8 mouse cellular contexts compared by ENCODE assay signal in the genomic region with DNA sequence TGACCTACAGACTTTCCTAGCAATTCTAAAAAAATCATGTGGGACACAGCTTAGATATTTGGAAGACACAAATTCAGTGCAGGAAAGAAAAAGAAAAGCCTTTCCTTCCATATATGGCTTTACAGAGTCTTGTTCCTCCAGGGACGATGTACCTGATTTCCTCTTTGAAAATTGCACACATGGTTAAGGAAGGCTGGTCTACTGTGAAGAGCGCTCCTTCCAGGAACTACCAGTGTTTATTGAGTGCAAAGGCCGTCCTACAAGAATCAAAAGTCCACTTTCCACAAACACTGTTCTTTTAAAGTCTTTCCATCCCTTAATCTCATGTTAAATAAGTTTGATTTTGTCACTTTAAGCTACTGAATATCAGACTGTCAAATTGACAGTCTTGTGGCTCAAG. TPM values are rescaled to one million over a fixed set of nuclear protein-coding genes. Genes with fewer than 3 reads are reported as not detected.
DNase-seq lines count a peak whose midpoint lies in the region; ATAC-seq and TF ChIP-seq lines count a peak whose summit lies in the region.

No protein-coding gene starts in this region.

- no peak for TF ChIP-seq POLR2A in kidney, adult 2 months (IDR thresholded peaks at IDR 0.05; ENCODE audit: low read depth, low read length)
- TF ChIP-seq POLR2A in bone marrow, adult 2 months (IDR thresholded peaks at IDR 0.05; ENCODE audit: borderline replicate concordance, control insufficient read depth, low read depth, low read length), result no peak

- H3K4me3 ChIP-seq in kidney, adult 2 months (ENCODE audit: insufficient read depth, low read depth, low read length), result no peak overlapping the region
- H3K4me3 ChIP-seq in bone marrow, adult 2 months (replicated peaks; ENCODE audit: control insufficient read depth, low read depth, low read length), result peak overlapping the region; percentile 27
- H3K4me3 ChIP-seq in hindbrain, embryonic 13.5 days, result peak overlapping the region; percentile 80
- peak overlapping the region; percentile 71 for H3K4me3 ChIP-seq in midbrain, embryonic 12.5 days

- no peak for TF ChIP-seq CTCF in kidney, adult 2 months (conservative IDR thresholded peaks at IDR 0.05; ENCODE audit: insufficient read depth, insufficient read length, low read depth, low read length)
- no peak for TF ChIP-seq CTCF in bone marrow, adult 2 months (IDR thresholded peaks at IDR 0.05; ENCODE audit: control insufficient read depth, insufficient read depth, low read length)

- H3K4me2 ChIP-seq in hindbrain, embryonic 13.5 days, result peak overlapping the region; percentile 76
- peak overlapping the region; percentile 85 for H3K4me2 ChIP-seq in midbrain, embryonic 12.5 days (replicated peaks)

- 16% methylated on average over 3 of the region's 3 CpGs for WGBS in kidney, adult 2 months
- 29% methylated on average over 3 of the region's 3 CpGs for WGBS in bone marrow, adult 2 months
- WGBS in hindbrain, embryonic 13.5 days, result 73% methylated on average over 3 of the region's 3 CpGs
- WGBS in midbrain, embryonic 12.5 days, result 79% methylated on average over 3 of the region's 3 CpGs

- peak; percentile 56 for DNase-seq in kidney, adult 2 months
- no peak for DNase-seq in kidney, adult 11 months
- DNase-seq in Muller cell, postnatal 12 days (ENCODE audit: inconsistent ontology term), result no peak
- no peak for DNase-seq in ovary, postnatal 10 days (ENCODE audit: low spot score)
- no peak for DNase-seq in frontal cortex, postnatal 25 days (ENCODE audit: low spot score in 2 of 2)

- H3K27ac ChIP-seq in kidney, adult 2 months (ENCODE audit: insufficient read depth, low read depth, low read length), result no peak overlapping the region
- H3K27ac ChIP-seq in bone marrow, adult 2 months (ENCODE audit: control insufficient read depth, insufficient read depth, low read depth, low read length, poor library complexity), result no peak overlapping the region
- peak overlapping the region; percentile 96 for H3K27ac ChIP-seq in hindbrain, embryonic 13.5 days
- H3K27ac ChIP-seq in midbrain, embryonic 12.5 days (replicated peaks), result peak overlapping the region; percentile 96

- peak overlapping the region; percentile 90 for H3K9ac ChIP-seq in hindbrain, embryonic 13.5 days
- peak overlapping the region; percentile 77 for H3K9ac ChIP-seq in midbrain, embryonic 12.5 days (replicated peaks)

- no peaks in the 10 kb centered on the region for H3K36me3 ChIP-seq in kidney, adult 2 months (ENCODE audit: control insufficient read depth, insufficient read depth, low read length)
- no peaks in the 10 kb centered on the region for H3K36me3 ChIP-seq in hindbrain, embryonic 13.5 days
- H3K36me3 ChIP-seq in midbrain, embryonic 12.5 days, result no peaks in the 10 kb centered on the region

- ATAC-seq in hindbrain, embryonic 13.5 days (ENCODE audit: low FRiP score), result no peak
- no peak for ATAC-seq in midbrain, embryonic 12.5 days (ENCODE audit: low FRiP score, low read depth)

- H3K4me1 ChIP-seq in kidney, adult 2 months (ENCODE audit: control insufficient read depth, insufficient read depth, low read length), result peaks cover 11% of the 10 kb centered on the region; the same call in 1 of the 2 replicates
- no peaks in the 10 kb centered on the region; the same call in 1 of the 2 replicates for H3K4me1 ChIP-seq in bone marrow, adult 2 months (ENCODE audit: control insufficient read depth, insufficient read depth, low read length)
- peaks cover 30% of the 10 kb centered on the region for H3K4me1 ChIP-seq in hindbrain, embryonic 13.5 days (replicated peaks)
- H3K4me1 ChIP-seq in midbrain, embryonic 12.5 days, result peaks cover 28% of the 10 kb centered on the region

- no peaks in the 10 kb centered on the region for H3K9me3 ChIP-seq in hindbrain, embryonic 13.5 days
- no peaks in the 10 kb centered on the region for H3K9me3 ChIP-seq in midbrain, embryonic 12.5 days

- H3K27me3 ChIP-seq in kidney, adult 2 months (replicated peaks; ENCODE audit: control insufficient read depth, insufficient read depth, low read length), result no peaks in the 10 kb centered on the region
- no peaks in the 10 kb centered on the region for H3K27me3 ChIP-seq in hindbrain, embryonic 13.5 days
- H3K27me3 ChIP-seq in midbrain, embryonic 12.5 days, result no peaks in the 10 kb centered on the region

RNA-seq across cellular contexts. Expression of gene Vps26c, which starts 0.9 kb away (rescaled TPM):
- 31.4 and 34.8 TPM in 2 replicates for polyA plus RNA-seq in kidney, adult 2 months (2012; rRNA removed)
- polyA plus RNA-seq in bone marrow, adult 2 months (2011; ENCODE audit: insufficient read depth, insufficient read length, low replicate concordance, missing spikeins), result 11.4 and 11.6 TPM in 2 replicates
- 83.3 and 85.2 TPM in 2 replicates for polyA plus RNA-seq in hindbrain, embryonic 13.5 days (2015; fragmentation: Nextera tagmentation; extraction: Ambion mirVana)
- 59.4 and 60.6 TPM in 2 replicates for polyA plus RNA-seq in midbrain, embryonic 12.5 days (2016; fragmentation: Nextera tagmentation; extraction: Ambion mirVana)

RNA-seq across cellular contexts. Expression of gene Dyrk1a, which starts 42.3 kb away (rescaled TPM):
- polyA plus RNA-seq in kidney, adult 2 months (2012; rRNA removed), result 25.5 and 27.2 TPM in 2 replicates
- polyA plus RNA-seq in bone marrow, adult 2 months (2011; ENCODE audit: insufficient read depth, insufficient read length, low replicate concordance, missing spikeins), result 15.7 and 21.2 TPM in 2 replicates
- 10.7 and 11.2 TPM in 2 replicates for polyA plus RNA-seq in hindbrain, embryonic 13.5 days (2015; fragmentation: Nextera tagmentation; extraction: Ambion mirVana)
- 9.5 and 10.0 TPM in 2 replicates for polyA plus RNA-seq in midbrain, embryonic 12.5 days (2016; fragmentation: Nextera tagmentation; extraction: Ambion mirVana)

Comparison
In these comparisons a context has a peak if more than half of its experiments do, and no peak if none do; other contexts are left out.
1. H3K27ac ChIP-seq: peak in hindbrain, embryonic 13.5 days (single experiment) and midbrain, embryonic 12.5 days (single experiment); none in kidney, adult 2 months (single experiment) and bone marrow, adult 2 months (single experiment).